Mouse (Mus musculus) hindbrain, embryonic 12.5 days (tissue): ENCODE data around the gene Epsti1. TPM values are rescaled to one million over a fixed set of nuclear protein-coding genes. Genes with fewer than 3 reads are reported as not detected.

ENCODE experiments used
- ATAC-seq: fragments of 200-750 bp; cut with Nextera tagmentation; 2 replicates; pipeline ENCODE4 v1.8.0; 2017; ENCODE audit warnings: moderate TSS enrichment; ENCODE audit not compliant: low FRiP score
- H3K27ac ChIP-seq: fragments of 300-500 bp; sonication (generic); 2 replicates; pipeline ENCODE4 v1.5.1; 2016; ENCODE audit warnings: mild to moderate bottlenecking
- H3K27me3 ChIP-seq: fragments of 300-500 bp; sonication (generic); 2 replicates; pipeline ENCODE4 v1.6.1; 2016; ENCODE audit warnings: mild to moderate bottlenecking
- H3K36me3 ChIP-seq: fragments of 300-500 bp; sonication (generic); 2 replicates; pipeline ENCODE4 v1.6.1; 2016; ENCODE audit warnings: mild to moderate bottlenecking
- H3K4me1 ChIP-seq: fragments of 300-500 bp; sonication (generic); 2 replicates; pipeline ENCODE4 v1.6.1; 2016
- H3K4me2 ChIP-seq: fragments of 300-500 bp; sonication (generic); replicated peaks from 2 replicates; pipeline ENCODE4 v1.6.1; 2016; ENCODE audit warnings: mild to moderate bottlenecking
- H3K4me3 ChIP-seq: fragments of 300-500 bp; sonication (generic); 2 replicates; pipeline ENCODE4 v1.5.1; 2016; ENCODE audit warnings: mild to moderate bottlenecking
- H3K9ac ChIP-seq: fragments of 300-500 bp; sonication (generic); 2 replicates; pipeline ENCODE4 v1.6.1; 2016; ENCODE audit warnings: mild to moderate bottlenecking, moderate library complexity
- H3K9me3 ChIP-seq: fragments of 300-500 bp; sonication (generic); replicated peaks from 2 replicates; pipeline ENCODE4 v1.6.1; 2016; ENCODE audit warnings: mild to moderate bottlenecking
- WGBS: fragments of 180-500 bp; shearing (Covaris S2); methylation state at CpG from one replicate; pipeline ENCODE4 v1.1.7; 2016; 5-methylcytosine and 5-hydroxymethylcytosine counted together
- polyA plus RNA-seq: library from polyadenylated mRNA; unstranded; fragments of >200 nt; fragmentation: Nextera tagmentation; extraction: Ambion mirVana; gene quantifications from 2 replicates; pipeline ENCODE4 v1.2.1, GENCODE M21; 2016

The Epsti1 gene
- polyA plus RNA-seq, 1 experiment from 2014 or later: 0.48 TPM

GRCm38 (mm10) chr14:77928021-77928420 is 24.0 kb downstream of the Epsti1 start:
- Histone ChIP-seq H3K9me3 (no peaks in the 10 kb centered on the region), H3K4me3 (no peak overlapping the region), H3K9ac (no peak overlapping the region), H3K27me3 (no peaks in the 10 kb centered on the region), H3K27ac (no peak overlapping the region), H3K36me3 (no peaks in the 10 kb centered on the region), H3K4me1 (no peaks in the 10 kb centered on the region), H3K4me2 (no peak overlapping the region)
- ATAC-seq: no peak
- WGBS: 46% methylated on average over 6 of the region's 6 CpGs

- H3K4me3 ChIP-seq: no peak overlapping the region
- no peaks in the 10 kb centered on the region for H3K9me3 ChIP-seq
- no peak for ATAC-seq
- H3K4me2 ChIP-seq: no peak overlapping the region
- H3K27me3 ChIP-seq: no peaks in the 10 kb centered on the region
- no peaks in the 10 kb centered on the region for H3K4me1 ChIP-seq
- 91% methylated on average over 5 of the region's 5 CpGs for WGBS
- H3K9ac ChIP-seq: no peak overlapping the region
- H3K27ac ChIP-seq: no peak overlapping the region
- no peaks in the 10 kb centered on the region for H3K36me3 ChIP-seq
Measured at GRCm38 (mm10) chr14:77928653-77929052, 24.6 kb downstream of the Epsti1 start.

GRCm38 (mm10) chr14:77929139-77929678 is 25.2 kb downstream of the Epsti1 start:
- H3K9me3 ChIP-seq: no peaks in the 10 kb centered on the region
- H3K9ac ChIP-seq: no peak overlapping the region
- H3K4me2 ChIP-seq: no peak overlapping the region
- no peak for ATAC-seq
- H3K27me3 ChIP-seq: no peaks in the 10 kb centered on the region
- no peak overlapping the region for H3K4me3 ChIP-seq
- no peaks in the 10 kb centered on the region for H3K36me3 ChIP-seq
- H3K4me1 ChIP-seq: no peaks in the 10 kb centered on the region
- no peak overlapping the region for H3K27ac ChIP-seq
- 58% methylated on average over 2 of the region's 2 CpGs for WGBS

- Histone ChIP-seq H3K4me2 (no peak overlapping the region), H3K4me1 (no peaks in the 10 kb centered on the region), H3K9ac (no peak overlapping the region), H3K4me3 (no peak overlapping the region), H3K36me3 (no peaks in the 10 kb centered on the region), H3K27ac (no peak overlapping the region), H3K27me3 (0 out of 2 replicates have a peak, but pooled peaks cover 3% of the 10 kb centered on the region), H3K9me3 (no peaks in the 10 kb centered on the region)
- ATAC-seq: no peak
- WGBS: 66% methylated on average over 12 of the region's 12 CpGs
Measured at GRCm38 (mm10) chr14:77932150-77933047, 28.4 kb downstream of the Epsti1 start.

- Histone ChIP-seq H3K4me3 (no peak overlapping the region), H3K27ac (no peak overlapping the region), H3K4me2 (no peak overlapping the region), H3K9ac (no peak overlapping the region), H3K27me3 (0 out of 2 replicates have a peak, but pooled peaks cover 3% of the 10 kb centered on the region), H3K9me3 (no peaks in the 10 kb centered on the region), H3K4me1 (no peaks in the 10 kb centered on the region), H3K36me3 (no peaks in the 10 kb centered on the region)
- no peak for ATAC-seq
- 93% methylated on average over 5 of the region's 5 CpGs for WGBS
Measured at GRCm38 (mm10) chr14:77933243-77933642, 29.2 kb downstream of the Epsti1 start.

- Histone ChIP-seq H3K36me3 (no peaks in the 10 kb centered on the region), H3K9me3 (no peaks in the 10 kb centered on the region), H3K27ac (no peak overlapping the region), H3K9ac (no peak overlapping the region), H3K4me2 (no peak overlapping the region), H3K4me1 (no peaks in the 10 kb centered on the region), H3K27me3 (0 out of 2 replicates have a peak, but pooled peaks cover 3% of the 10 kb centered on the region), H3K4me3 (no peak overlapping the region)
- ATAC-seq: no peak
- WGBS: 95% methylated on average over 3 of the region's 3 CpGs
Measured at GRCm38 (mm10) chr14:77934431-77934830, 30.4 kb downstream of the Epsti1 start.

GRCm38 (mm10) chr14:77941105-77941504 is 37.1 kb downstream of the Epsti1 start:
- Histone ChIP-seq H3K4me1 (no peaks in the 10 kb centered on the region), H3K9ac (no peak overlapping the region), H3K27ac (no peak overlapping the region), H3K4me2 (no peak overlapping the region), H3K4me3 (no peak overlapping the region), H3K36me3 (no peaks in the 10 kb centered on the region), H3K9me3 (no peaks in the 10 kb centered on the region), H3K27me3 (0 out of 2 replicates have a peak, but pooled peaks cover 3% of the 10 kb centered on the region)
- WGBS: 93% methylated on average over 1 of the region's 1 CpGs
- no peak for ATAC-seq

- no peak for ATAC-seq
- Histone ChIP-seq H3K4me3 (no peak overlapping the region), H3K4me2 (no peak overlapping the region), H3K9me3 (no peaks in the 10 kb centered on the region), H3K4me1 (no peaks in the 10 kb centered on the region), H3K27me3 (no peaks in the 10 kb centered on the region), H3K27ac (no peak overlapping the region), H3K36me3 (no peaks in the 10 kb centered on the region), H3K9ac (no peak overlapping the region)
- WGBS: 21% methylated on average over 9 of the region's 9 CpGs
Measured at GRCm38 (mm10) chr14:77942235-77942634, 38.2 kb downstream of the Epsti1 start.

- H3K9me3 ChIP-seq: no peaks in the 10 kb centered on the region
- H3K9ac ChIP-seq: no peak overlapping the region
- no peaks in the 10 kb centered on the region for H3K27me3 ChIP-seq
- WGBS: 49% methylated on average over 15 of the region's 15 CpGs
- no peak overlapping the region for H3K4me3 ChIP-seq
- H3K4me2 ChIP-seq: peak overlapping the region; percentile 28
- H3K36me3 ChIP-seq: no peaks in the 10 kb centered on the region
- no peak overlapping the region for H3K27ac ChIP-seq
- 0 out of 2 replicates have a peak, but pooled peaks have one; percentile 13 for ATAC-seq
- no peaks in the 10 kb centered on the region for H3K4me1 ChIP-seq
Measured at GRCm38 (mm10) chr14:77942793-77943558, 38.9 kb downstream of the Epsti1 start.

GRCm38 (mm10) chr14:77961741-77962140 is 57.7 kb downstream of the Epsti1 start:
- H3K9me3 ChIP-seq: no peaks in the 10 kb centered on the region
- H3K4me2 ChIP-seq: no peak overlapping the region
- no peak for ATAC-seq

GRCm38 (mm10) chr14:77963525-77963924 is 59.5 kb downstream of the Epsti1 start:
- no peak overlapping the region for H3K9ac ChIP-seq
- no peaks in the 10 kb centered on the region for H3K9me3 ChIP-seq
- H3K4me3 ChIP-seq: no peak overlapping the region
- WGBS: 61% methylated on average over 7 of the region's 7 CpGs
- no peaks in the 10 kb centered on the region for H3K36me3 ChIP-seq
- no peaks in the 10 kb centered on the region for H3K4me1 ChIP-seq
- no peak overlapping the region for H3K27ac ChIP-seq
- H3K4me2 ChIP-seq: no peak overlapping the region
- H3K27me3 ChIP-seq: no peaks in the 10 kb centered on the region
- ATAC-seq: no peak

More at GRCm38 (mm10) chr14:77961741-77962140, 57.7 kb downstream of the Epsti1 start:
- no peak overlapping the region for H3K27ac ChIP-seq
- H3K27me3 ChIP-seq: no peaks in the 10 kb centered on the region
- WGBS: 75% methylated on average over 6 of the region's 6 CpGs
- no peaks in the 10 kb centered on the region for H3K4me1 ChIP-seq
- no peaks in the 10 kb centered on the region for H3K36me3 ChIP-seq
- no peak overlapping the region for H3K4me3 ChIP-seq
- H3K9ac ChIP-seq: no peak overlapping the region

GRCm38 (mm10) chr14:77971355-77971754 is 67.3 kb downstream of the Epsti1 start:
- no peak overlapping the region for H3K4me2 ChIP-seq
- no peaks in the 10 kb centered on the region for H3K9me3 ChIP-seq
- H3K4me3 ChIP-seq: no peak overlapping the region
- no peaks in the 10 kb centered on the region; the same call in 1 of the 2 replicates for H3K4me1 ChIP-seq
- 89% methylated on average over 4 of the region's 4 CpGs for WGBS
- no peak overlapping the region for H3K27ac ChIP-seq
- no peak for ATAC-seq
- no peak overlapping the region for H3K9ac ChIP-seq
- H3K27me3 ChIP-seq: no peaks in the 10 kb centered on the region
- no peaks in the 10 kb centered on the region for H3K36me3 ChIP-seq
